8 mouse cellular contexts compared by ENCODE assay signal in genomic region chr13:31618001-31618400, GRCm38 (mm10). TPM values are rescaled to one million over a fixed set of nuclear protein-coding genes. Genes with fewer than 3 reads are reported as not detected.
A peak's percentile ranks its signal among the peaks of the same experiment; 100 is the strongest.
DNase-seq lines count a peak whose midpoint lies in the region; ATAC-seq and TF ChIP-seq lines count a peak whose summit lies in the region.

No protein-coding gene starts in this region.

- no peak for TF ChIP-seq POLR2A in lung, adult 2 months (IDR thresholded peaks at IDR 0.05; ENCODE audit: borderline replicate concordance, extremely low read depth, low read depth, low read length)

- no peak overlapping the region for H3K27ac ChIP-seq in forebrain, embryonic 11.5 days (ENCODE audit: low read depth, low read length)
- no peak overlapping the region for H3K27ac ChIP-seq in limb, embryonic 12.5 days
- no peak overlapping the region for H3K27ac ChIP-seq in neural tube, embryonic 15.5 days (replicated peaks)

- no peaks in the 10 kb centered on the region for H3K9me3 ChIP-seq in forebrain, embryonic 11.5 days (ENCODE audit: control insufficient read depth, low read length)
- no peaks in the 10 kb centered on the region for H3K9me3 ChIP-seq in limb, embryonic 12.5 days
- no peaks in the 10 kb centered on the region for H3K9me3 ChIP-seq in neural tube, embryonic 15.5 days (replicated peaks)

- no peak for DNase-seq in lung, adult 2 months
- no peak for DNase-seq in lung, adult 18-20 months
- no peak for DNase-seq in forebrain, embryonic 11.5 days (ENCODE audit: low spot score)
- DNase-seq in cerebellum, adult 9-10 months: no peak
- DNase-seq in yolk sac, embryonic 10.5 days (ENCODE audit: low spot score): no peak

- H3K9ac ChIP-seq in forebrain, embryonic 11.5 days (ENCODE audit: low read length): no peak overlapping the region
- no peak overlapping the region for H3K9ac ChIP-seq in limb, embryonic 12.5 days (replicated peaks)
- H3K9ac ChIP-seq in neural tube, embryonic 15.5 days (replicated peaks): no peak overlapping the region

- WGBS in lung, adult 2 months: 2% methylated on average over 12 of the region's 12 CpGs
- WGBS in forebrain, embryonic 11.5 days: under 1% methylated on average over 12 of the region's 12 CpGs
- WGBS in limb, embryonic 12.5 days: under 1% methylated on average over 12 of the region's 12 CpGs
- WGBS in neural tube, embryonic 15.5 days: 1% methylated on average over 12 of the region's 12 CpGs

- H3K27me3 ChIP-seq in forebrain, embryonic 11.5 days (ENCODE audit: control insufficient read depth, insufficient read depth, low read length): peaks cover 97% of the 10 kb centered on the region
- peaks cover 96% of the 10 kb centered on the region for H3K27me3 ChIP-seq in limb, embryonic 12.5 days
- peaks cover 95% of the 10 kb centered on the region for H3K27me3 ChIP-seq in neural tube, embryonic 15.5 days (replicated peaks)

- peak overlapping the region; percentile 56 for H3K4me3 ChIP-seq in lung, adult 2 months (replicated peaks; ENCODE audit: extremely low read depth, low read depth, low read length)
- H3K4me3 ChIP-seq in forebrain, embryonic 11.5 days (ENCODE audit: low read depth, low read length): no peak overlapping the region; the same call in 1 of the 2 replicates
- H3K4me3 ChIP-seq in limb, embryonic 12.5 days (replicated peaks): peak overlapping the region; percentile 30
- H3K4me3 ChIP-seq in neural tube, embryonic 15.5 days (replicated peaks): peak overlapping the region; percentile 33

- peak overlapping the region; percentile 41 for H3K4me2 ChIP-seq in forebrain, embryonic 11.5 days (ENCODE audit: low read depth, low read length, severe bottlenecking)
- H3K4me2 ChIP-seq in limb, embryonic 12.5 days: peak overlapping the region; percentile 60
- H3K4me2 ChIP-seq in neural tube, embryonic 15.5 days: peak overlapping the region; percentile 57

- ATAC-seq in forebrain, embryonic 11.5 days (replicated peaks; ENCODE audit: low FRiP score): no peak
- ATAC-seq in limb, embryonic 12.5 days (ENCODE audit: insufficient number of reproducible peaks, insufficient read depth, low FRiP score, low TSS enrichment, low read depth): no peak
- peak; percentile 32 for ATAC-seq in neural tube, embryonic 15.5 days (ENCODE audit: low FRiP score)
- no peak for ATAC-seq in frontal cortex, adult (ENCODE audit: low TSS enrichment)

- H3K4me1 ChIP-seq in lung, adult 2 months (ENCODE audit: control insufficient read depth, insufficient read depth, low read length): no peaks in the 10 kb centered on the region
- H3K4me1 ChIP-seq in forebrain, embryonic 11.5 days (replicated peaks; ENCODE audit: control insufficient read depth, insufficient read depth, low read length): no peaks in the 10 kb centered on the region
- peaks cover 18% of the 10 kb centered on the region for H3K4me1 ChIP-seq in limb, embryonic 12.5 days (replicated peaks)
- H3K4me1 ChIP-seq in neural tube, embryonic 15.5 days: peaks cover 27% of the 10 kb centered on the region

- no peaks in the 10 kb centered on the region for H3K36me3 ChIP-seq in forebrain, embryonic 11.5 days (ENCODE audit: control insufficient read depth, insufficient read depth, low read length)
- no peaks in the 10 kb centered on the region for H3K36me3 ChIP-seq in limb, embryonic 12.5 days
- no peaks in the 10 kb centered on the region for H3K36me3 ChIP-seq in neural tube, embryonic 15.5 days

- TF ChIP-seq CTCF in lung, adult 2 months (IDR thresholded peaks at IDR 0.05; ENCODE audit: insufficient read depth, low read length): no peak

RNA-seq across cellular contexts. Expression of gene Foxf2, which starts 7.6 kb away (rescaled TPM):
- polyA plus RNA-seq in lung, adult 2 months (2012; rRNA removed): 64.7 and 69.8 TPM in 2 replicates
- polyA plus RNA-seq in forebrain, embryonic 11.5 days (2014; fragmentation: Nextera tagmentation; extraction: Ambion mirVana): 5.2 and 6.2 TPM in 2 replicates
- 0.64 and 0.97 TPM in 2 replicates for polyA plus RNA-seq in limb, embryonic 12.5 days (2016; fragmentation: Nextera tagmentation; extraction: Ambion mirVana)
- polyA plus RNA-seq in neural tube, embryonic 15.5 days (2015; fragmentation: Nextera tagmentation; extraction: Ambion mirVana): 4.5 and 6.3 TPM in 2 replicates

RNA-seq across cellular contexts. Expression of gene A530084C06Rik, which starts 58.9 kb away (rescaled TPM):
- polyA plus RNA-seq in lung, adult 2 months (2012; rRNA removed): 0.67 and 0.88 TPM in 2 replicates
- not detected in 2 replicates for polyA plus RNA-seq in forebrain, embryonic 11.5 days (2014; fragmentation: Nextera tagmentation; extraction: Ambion mirVana)
- polyA plus RNA-seq in limb, embryonic 12.5 days (2016; fragmentation: Nextera tagmentation; extraction: Ambion mirVana): 0.10 TPM in 1 of 2 replicates, not detected in the other
- not detected in 2 replicates for polyA plus RNA-seq in neural tube, embryonic 15.5 days (2015; fragmentation: Nextera tagmentation; extraction: Ambion mirVana)
